Mouse (Mus musculus): ENCODE measurements around the gene Gm10295.

DNA sequence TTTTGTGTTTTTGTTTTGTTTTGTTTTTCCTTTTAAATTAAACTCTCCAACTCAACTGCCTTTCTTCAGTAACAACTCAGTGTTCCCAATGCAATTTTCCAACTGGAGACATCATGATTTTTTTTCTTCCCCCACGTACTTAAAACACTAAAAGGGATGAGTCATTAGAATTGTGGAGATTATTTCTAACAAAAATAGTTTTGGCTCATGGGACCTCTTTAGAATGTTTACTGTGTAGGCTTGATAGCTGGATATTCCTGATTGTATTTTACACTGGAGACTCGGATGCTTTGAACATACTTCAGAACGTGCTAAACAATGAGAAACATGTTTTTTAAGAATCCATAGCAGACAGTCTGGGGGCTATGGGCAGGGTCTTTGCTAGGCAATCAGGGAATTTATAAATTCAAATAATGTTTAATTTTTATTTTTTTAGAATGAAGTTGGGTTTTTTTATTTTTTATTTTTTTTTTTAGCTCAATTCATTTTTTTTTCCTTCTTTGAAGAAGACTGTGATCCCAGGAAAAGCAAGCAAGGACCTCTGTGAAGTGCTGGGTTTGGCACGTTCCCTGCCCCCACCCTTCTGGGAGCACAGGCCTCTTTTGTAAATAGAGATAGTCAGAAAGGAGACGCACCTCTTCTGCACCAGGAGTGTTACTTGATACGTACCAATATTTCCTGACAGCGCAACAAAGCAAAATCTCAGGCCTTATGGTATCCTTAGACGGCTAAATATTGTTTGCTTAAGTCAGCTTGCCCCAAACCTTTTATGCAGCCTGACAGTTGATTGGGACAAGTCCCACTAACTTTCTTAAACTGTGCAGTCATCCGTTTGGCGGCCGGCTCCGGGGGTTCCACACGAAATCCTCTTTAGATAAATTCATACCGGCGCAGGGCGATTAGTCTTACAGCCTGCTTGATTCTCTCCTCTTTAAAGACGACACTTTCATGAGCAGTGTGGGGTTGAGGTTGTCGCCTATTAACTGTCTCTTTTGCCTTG lies 28.8 kb upstream of the Gm10295 start:
- TF ChIP-seq POLR2A (IDR thresholded peaks at IDR 0.05; ENCODE audit: extremely low read depth, insufficient read depth, low read length) (no peak), CTCF (IDR thresholded peaks at IDR 0.05; ENCODE audit: extremely low read depth, insufficient read depth, low read length) (no peak)
